In the genomic region with DNA sequence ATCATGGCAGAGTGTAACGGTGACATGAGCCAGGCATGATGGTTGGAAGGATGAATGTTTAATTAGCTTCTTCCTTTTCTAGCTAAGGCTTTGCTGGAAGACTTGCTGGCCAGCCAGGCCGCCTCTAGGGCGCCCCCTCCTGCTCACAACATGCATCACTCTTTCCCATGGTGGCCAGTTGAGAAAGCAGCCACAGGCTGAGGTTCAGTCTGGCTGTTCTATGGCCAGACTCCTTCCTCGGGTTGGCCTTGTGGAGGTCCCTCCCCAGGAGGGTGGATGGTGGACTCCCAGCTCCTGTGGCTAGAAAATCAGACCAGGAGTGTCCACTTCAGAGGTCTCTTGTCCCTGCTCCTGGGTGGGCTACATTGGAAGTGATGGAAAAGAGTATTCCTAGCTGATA, we compare ENCODE assay signal across 9 mouse cellular contexts. TPM values are rescaled to one million over a fixed set of nuclear protein-coding genes. Genes with fewer than 3 reads are reported as not detected.
DNase-seq lines count a peak whose midpoint lies in the region; TF ChIP-seq lines count a peak whose summit lies in the region.
"Had no signal": no experiment of that assay in that cellular context is flagged by ENCODE, and none has a peak within 500 bp of the region (broad histone marks: within the 10 kb centered on the region; RNA-seq: fewer than 3 reads in every experiment).

No protein-coding gene starts in this region.

- H3K27me3 ChIP-seq in CH12.LX (replicated peaks): peaks cover 59% of the 10 kb centered on the region
- no peaks in the 10 kb centered on the region for H3K27me3 ChIP-seq in heart, adult 2 months (ENCODE audit: control insufficient read depth, insufficient read depth, low read length)

- H3K79me2 ChIP-seq in CH12.LX (replicated peaks; ENCODE audit: control insufficient read depth, extremely low read depth, insufficient read depth, poor library complexity, severe bottlenecking): no peaks in the 10 kb centered on the region
- H3K79me2 ChIP-seq in heart, adult 2 months (replicated peaks; ENCODE audit: control insufficient read depth, insufficient read depth, low read length): no peaks in the 10 kb centered on the region

- no peak overlapping the region for H3K4me2 ChIP-seq in CH12.LX (ENCODE audit: insufficient read depth, low read depth, poor library complexity, severe bottlenecking)

- H3K27ac ChIP-seq in CH12.LX (ENCODE audit: insufficient read depth, low read depth): no peak overlapping the region
- H3K27ac ChIP-seq in heart, adult 2 months: no peak overlapping the region
- no peak overlapping the region for H3K27ac ChIP-seq in layer of hippocampus, adult 2 months

- H3K4me1 ChIP-seq in CH12.LX (ENCODE audit: control insufficient read depth in 1 of 2, insufficient read depth in 2 of 2): no peaks in the 10 kb centered on the region
- H3K4me1 ChIP-seq in heart, adult 2 months (ENCODE audit: control insufficient read depth, insufficient read depth, low read length): peaks cover 2% of the 10 kb centered on the region

- WGBS in heart, adult 2 months: 3% methylated on average over 4 of the region's 4 CpGs

- intact Hi-C loops in heart, adult 2 months (cut with DNase I): loop anchor here (1.0 kb wide), 2 partner anchors 126 to 130 kb away; no protein-coding TSS in a partner anchor

- H3K9ac ChIP-seq in CH12.LX (ENCODE audit: insufficient read depth, low read depth): no peak overlapping the region
- H3K9ac ChIP-seq in heart, adult 2 months (ENCODE audit: low read depth, low read length): no peak overlapping the region

- no peaks in the 10 kb centered on the region for H3K36me3 ChIP-seq in CH12.LX (replicated peaks in 1 of 2; ENCODE audit: control insufficient read depth in 1 of 2, insufficient read depth in 1 of 2, low read length in 1 of 2)
- no peaks in the 10 kb centered on the region for H3K36me3 ChIP-seq in heart, adult 2 months (ENCODE audit: control insufficient read depth, insufficient read depth, low read length)

- H3K4me3 ChIP-seq in CH12.LX (replicated peaks in 1 of 3; ENCODE audit: low read depth in 2 of 3, low read length in 2 of 3, poor library complexity in 1 of 3): no peak overlapping the region
- no peak overlapping the region for H3K4me3 ChIP-seq in heart, adult 2 months
- H3K4me3 ChIP-seq in layer of hippocampus, adult 2 months: no peak overlapping the region

- in situ Hi-C loops in CH12.LX (cut with MboI; ENCODE audit: low pct_ligation_motif_present, low pct_unique_long_range_greater_than_20kb, low sequenced_read_pairs): no loop called here

- H3K9me3 ChIP-seq in CH12.LX (replicated peaks; ENCODE audit: low read length): peaks cover 4% of the 10 kb centered on the region

- peak; percentile 40 for TF ChIP-seq RAD21 in CH12.LX (IDR thresholded peaks at IDR 0.05; ENCODE audit: low read depth, low read length)

- TF ChIP-seq POLR2A in CH12.LX (IDR thresholded peaks at IDR 0.05; ENCODE audit: low read depth, low read length): no peak
- TF ChIP-seq POLR2A in heart, adult 2 months (IDR thresholded peaks at IDR 0.05; ENCODE audit: insufficient read depth, low read depth, low read length): no peak

- peak; percentile 38 for DNase-seq in CH12.LX (ENCODE audit: extremely low read depth)
- DNase-seq in adrenal gland, adult 18-20 months (ENCODE audit: low spot score in 2 of 2): peak; percentile 82 to 87
- peak; percentile 48 for DNase-seq in embryo, embryonic 11.5 days (ENCODE audit: low read depth, low spot score)
- DNase-seq in heart, adult 2 months: peak; percentile 79 to 89
- DNase-seq in layer of hippocampus, adult 2 months (ENCODE audit: low spot score in 2 of 2): peak; percentile 65 to 86
- DNase-seq in lung, postnatal 14 days: peak; percentile 86
- DNase-seq in right cerebral cortex, adult 18-20 months: peak; percentile 81
- peak; percentile 82 for DNase-seq in urinary bladder, postnatal 25 days (ENCODE audit: low spot score)

- TF ChIP-seq EP300 in CH12.LX (IDR thresholded peaks at IDR 0.05; ENCODE audit: low read length): no peak
- 0 out of 2 replicates have a peak, but pooled peaks have one; percentile 11 for TF ChIP-seq EP300 in heart, adult 2 months (IDR thresholded peaks at IDR 0.05; ENCODE audit: insufficient read depth, low read depth, low read length)

- TF ChIP-seq CTCF in CH12.LX (conservative IDR thresholded peaks at IDR 0.05 in 1 of 2, IDR thresholded peaks at IDR 0.05 in 1 of 2; ENCODE audit: low read depth in 2 of 2, low read length in 2 of 2): peak; percentile 58 to 81
- peak; percentile 90 for TF ChIP-seq CTCF in heart, adult 2 months (IDR thresholded peaks at IDR 0.05)
- peak; percentile 82 for TF ChIP-seq CTCF in layer of hippocampus, adult 2 months (conservative IDR thresholded peaks at IDR 0.05)

- dilution Hi-C loops in CH12.LX (cut with MboI; ENCODE audit: extremely low pct_ligation_motif_present, extremely low pct_unique_long_range_greater_than_20kb, low sequenced_read_pairs): no loop called here

TF ChIP-seq in CH12.LX, 34 proteins besides CTCF, POLR2A, EP300 and RAD21:
- TF ChIP-seq ELF1 (IDR thresholded peaks at IDR 0.05; ENCODE audit: low read depth, low read length) (0 out of 2 replicates have a peak, but pooled peaks have one; percentile 20), JUND (conservative IDR thresholded peaks at IDR 0.05; ENCODE audit: low read depth, low read length) (no peak), GABPA (IDR thresholded peaks at IDR 0.05; ENCODE audit: insufficient replicate concordance, low read depth, low read length) (no peak), MAZ (IDR thresholded peaks at IDR 0.05; ENCODE audit: low read depth, low read length) (no peak), UBTF (IDR thresholded peaks at IDR 0.05; ENCODE audit: low read depth, low read length) (no peak), SMC3 (IDR thresholded peaks at IDR 0.05; ENCODE audit: low read depth, low read length) (peak; percentile 84), ZNF384 (IDR thresholded peaks at IDR 0.05; ENCODE audit: low read depth, low read length) (no peak), ZC3H11A (IDR thresholded peaks at IDR 0.05; ENCODE audit: low read depth, low read length) (peak; percentile 11; the same call in 1 of the 2 replicates), BHLHE40 (IDR thresholded peaks at IDR 0.05; ENCODE audit: low read depth, low read length) (no peak), NELFE (IDR thresholded peaks at IDR 0.05; ENCODE audit: low read depth, low read length) (no peak), MYC (IDR thresholded peaks at IDR 0.05; ENCODE audit: low read depth, low read length) (no peak)

RNA-seq across cellular contexts. Expression of gene Golt1a, which starts 2.8 kb away (rescaled TPM):
- total RNA-seq in CH12.LX (2012; rRNA removed) (not detected in 2 replicates), CH12.LX (2014; rRNA removed) (not detected in 2 replicates)
- polyA plus RNA-seq in CH12.LX (2012; ENCODE audit: insufficient read length, low read depth): not detected in 2 replicates
- 1 to 10 TPM in 1 of 2 experiments, under 1 TPM in 1; 0.96 to 1.2 TPM for total RNA-seq in adrenal gland, adult 18-20 months (2021)
- total RNA-seq in heart, adult 2 months (2021): not detected
- polyA plus RNA-seq in heart, adult 2 months (2012; rRNA removed): 0.43 TPM in 1 of 2 replicates, not detected in the other
- total RNA-seq in layer of hippocampus, adult 2 months (2021): not detected
- polyA plus RNA-seq: heart, embryonic 16.5 days had no signal

RNA-seq across cellular contexts. Expression of gene Kiss1, which starts 14.8 kb away (rescaled TPM):
- total RNA-seq in CH12.LX (2012; rRNA removed) (not detected in 2 replicates), CH12.LX (2014; rRNA removed) (not detected in 2 replicates)
- polyA plus RNA-seq in CH12.LX (2012; ENCODE audit: insufficient read length, low read depth): not detected in 2 replicates
- total RNA-seq in adrenal gland, adult 18-20 months (2021): not detected
- not detected for total RNA-seq in heart, adult 2 months (2021)
- polyA plus RNA-seq in heart, adult 2 months (2012; rRNA removed): not detected in 2 replicates
- total RNA-seq in layer of hippocampus, adult 2 months (2021): not detected
- polyA plus RNA-seq: heart, embryonic 16.5 days had no signal

RNA-seq across cellular contexts. Expression of gene Ren1, which starts 43.5 kb away (rescaled TPM):
- total RNA-seq in CH12.LX (2012; rRNA removed) (0.08 TPM in 1 of 2 replicates, not detected in the other), CH12.LX (2014; rRNA removed) (not detected in 2 replicates)
- not detected in 2 replicates for polyA plus RNA-seq in CH12.LX (2012; ENCODE audit: insufficient read length, low read depth)
- 10 to 100 TPM in 1 of 2 experiments, 1 to 10 TPM in 1; 5.5 to 26.0 TPM for total RNA-seq in adrenal gland, adult 18-20 months (2021)
- under 1 TPM in 1 of 2 experiments, not detected in 1; 0.14 TPM for total RNA-seq in heart, adult 2 months (2021)
- polyA plus RNA-seq in heart, adult 2 months (2012; rRNA removed): 0.23 and 0.41 TPM in 2 replicates
- total RNA-seq in layer of hippocampus, adult 2 months (2021): not detected

RNA-seq across cellular contexts. Expression of gene Etnk2, which starts 56.5 kb away (rescaled TPM):
- 0.17 and 0.30 TPM in 2 replicates for total RNA-seq in CH12.LX (2012; rRNA removed)
- not detected in 2 replicates for total RNA-seq in CH12.LX (2014; rRNA removed)
- not detected in 2 replicates for polyA plus RNA-seq in CH12.LX (2012; ENCODE audit: insufficient read length, low read depth)
- 10 to 100 TPM in 1 of 2 experiments, 1 to 10 TPM in 1; 7.7 to 52.9 TPM for total RNA-seq in adrenal gland, adult 18-20 months (2021)
- under 1 TPM; 0.29 to 0.93 TPM for total RNA-seq in heart, adult 2 months (2021)
- polyA plus RNA-seq in heart, adult 2 months (2012; rRNA removed): 0.70 and 0.84 TPM in 2 replicates
- total RNA-seq in layer of hippocampus, adult 2 months (2021): 1 to 10 TPM; 1.1 to 1.6 TPM

Comparison
In these comparisons a context has a peak if more than half of its experiments do, and no peak if none do; other contexts are left out.
1. RNA of gene Ren1, which starts 43.5 kb away (total RNA-seq): 5.5 to 26.0 TPM in adrenal gland, adult 18-20 months; 0.14 TPM in heart, adult 2 months, 0.08 TPM in CH12.LX and not detected in layer of hippocampus, adult 2 months; every median in the first group is over 4 times any median in the second.
2. Peak in every context shown above with its lines, with median percentiles within 50 percentile points of each other: DNase-seq and CTCF ChIP-seq.